Mouse (Mus musculus) CH12.LX (cell line): ENCODE data around the gene Gsdma3. TPM values are rescaled to one million over a fixed set of nuclear protein-coding genes. Genes with fewer than 3 reads are reported as not detected.

Experiments used
- DNase-seq: peaks from one replicate; pipeline ENCODE4 v3.0.0-alpha.2; 2013; ENCODE audit errors: extremely low read depth
- H3K27ac ChIP-seq: 2 replicates; pipeline ENCODE4 v1.5.1; 2012; ENCODE audit warnings: low read depth, mild to moderate bottlenecking, control low read depth, moderate library complexity; ENCODE audit not compliant: insufficient read depth
- H3K27me3 ChIP-seq: replicated peaks from 2 replicates; pipeline ENCODE3; 2012; ENCODE audit warnings: inconsistent platforms
- H3K36me3 ChIP-seq, 2 experiments: replicated peaks in 1 of 2; 2 replicates each; pipeline versions ENCODE3 to v1.6.1; 2012; ENCODE audit warnings: inconsistent platforms in 1 of 2, low read length in 1 of 2, mild to moderate bottlenecking in 1 of 2, mixed read lengths in 1 of 2, moderate library complexity in 1 of 2; ENCODE audit not compliant: control insufficient read depth in 1 of 2, insufficient read depth in 1 of 2
- H3K4me1 ChIP-seq, 2 experiments: 2 replicates each; pipeline ENCODE4 v1.6.1; 2012; ENCODE audit warnings: inconsistent platforms in 1 of 2, moderate library complexity in 1 of 2; ENCODE audit not compliant: insufficient read depth in 2 of 2, control insufficient read depth in 1 of 2
- H3K4me2 ChIP-seq: 2 replicates; pipeline ENCODE4 v1.6.1; 2012; ENCODE audit warnings: low read depth, mild to moderate bottlenecking, control low read depth; ENCODE audit not compliant: poor library complexity, insufficient read depth, severe bottlenecking
- H3K4me3 ChIP-seq, 3 experiments: fragments of 150-350 bp in 1 of 3; sonication (generic) in 1 of 3; replicated peaks in 1 of 3; 2 replicates each; pipeline versions ENCODE3 to v1.5.1; 2011 to 2012; ENCODE audit warnings: low read depth in 2 of 3, low read length in 2 of 3, mild to moderate bottlenecking in 2 of 3, moderate library complexity in 2 of 3, control low read depth in 1 of 3, improper control_type of control experiment in 1 of 3, inconsistent platforms in 1 of 3, mixed read lengths in 1 of 3; ENCODE audit not compliant: poor library complexity in 1 of 3
- H3K79me2 ChIP-seq: replicated peaks from 2 replicates; pipeline ENCODE4 v1.6.1; 2012; ENCODE audit warnings: mild to moderate bottlenecking, moderate library complexity; ENCODE audit not compliant: control insufficient read depth, poor library complexity, insufficient read depth, severe bottlenecking; ENCODE audit errors: extremely low read depth
- H3K9ac ChIP-seq: 2 replicates; pipeline ENCODE4 v1.6.1; 2012; ENCODE audit warnings: low read depth, mild to moderate bottlenecking, control low read depth, moderate library complexity; ENCODE audit not compliant: insufficient read depth
- H3K9me3 ChIP-seq: replicated peaks from 2 replicates; pipeline ENCODE3; 2012; ENCODE audit warnings: low read length, inconsistent platforms, mixed read lengths
- BHLHE40 ChIP-seq: IDR thresholded peaks from 2 replicates; pipeline ENCODE4 v1.6.1; 2011; ENCODE audit warnings: mild to moderate bottlenecking, low read depth, low read length, improper control_type of control experiment
- E2F4 ChIP-seq: IDR thresholded peaks from 2 replicates; pipeline ENCODE4 v1.6.1; 2011; ENCODE audit warnings: low read depth, low read length, improper control_type of control experiment; ENCODE audit not compliant: insufficient replicate concordance
- ELF1 ChIP-seq: IDR thresholded peaks from 2 replicates; pipeline ENCODE4 v1.6.1; 2014; ENCODE audit warnings: low read depth, mild to moderate bottlenecking, inconsistent platforms, low read length, improper control_type of control experiment
- GABPA ChIP-seq: IDR thresholded peaks from 2 replicates; pipeline ENCODE4 v1.6.1; 2012; ENCODE audit warnings: low read depth, low read length, improper control_type of control experiment, inconsistent platforms; ENCODE audit not compliant: insufficient replicate concordance
- JUN ChIP-seq: IDR thresholded peaks from 2 replicates; pipeline ENCODE4 v1.6.1; 2011; ENCODE audit warnings: low read depth, mild to moderate bottlenecking, low read length, improper control_type of control experiment, moderate library complexity; ENCODE audit not compliant: insufficient read depth
- KAT2A ChIP-seq: IDR thresholded peaks from 2 replicates; pipeline ENCODE4 v1.6.1; 2012; ENCODE audit warnings: low read length, improper control_type of control experiment, inconsistent platforms; ENCODE audit not compliant: insufficient replicate concordance
- MAZ ChIP-seq: IDR thresholded peaks from 2 replicates; pipeline ENCODE4 v1.6.1; 2012; ENCODE audit warnings: low read depth, mild to moderate bottlenecking, inconsistent platforms, low read length, improper control_type of control experiment, moderate library complexity
- MXI1 ChIP-seq: IDR thresholded peaks from 2 replicates; pipeline ENCODE4 v1.6.1; 2011; ENCODE audit warnings: mild to moderate bottlenecking, low read depth, low read length, improper control_type of control experiment
- MYC ChIP-seq: IDR thresholded peaks from 2 replicates; pipeline ENCODE4 v1.6.1; 2011; ENCODE audit warnings: low read depth, mild to moderate bottlenecking, improper control_type of control experiment, low read length
- NELFE ChIP-seq: IDR thresholded peaks from 2 replicates; pipeline ENCODE4 v1.6.1; 2011; ENCODE audit warnings: low read depth, low read length, improper control_type of control experiment
- NRF1 ChIP-seq: IDR thresholded peaks from 2 replicates; pipeline ENCODE4 v1.6.1; 2014; ENCODE audit warnings: low read depth, mild to moderate bottlenecking, inconsistent platforms, low read length, improper control_type of control experiment, moderate library complexity
- POLR2A ChIP-seq: IDR thresholded peaks from 2 replicates; pipeline ENCODE4 v1.6.1; 2011; ENCODE audit warnings: low read depth, mild to moderate bottlenecking, improper control_type of control experiment, low read length
- SIN3A ChIP-seq: IDR thresholded peaks from 2 replicates; pipeline ENCODE4 v1.6.1; 2012; ENCODE audit warnings: low read length, improper control_type of control experiment, inconsistent platforms
- TBP ChIP-seq: conservative IDR thresholded peaks from 2 replicates; pipeline ENCODE4 v1.6.1; 2011; ENCODE audit warnings: low read depth, low read length, improper control_type of control experiment
- UBTF ChIP-seq: IDR thresholded peaks from 2 replicates; pipeline ENCODE4 v1.6.1; 2012; ENCODE audit warnings: low read depth, mild to moderate bottlenecking, inconsistent platforms, low read length, improper control_type of control experiment, moderate library complexity
- USF2 ChIP-seq: conservative IDR thresholded peaks from 2 replicates; pipeline ENCODE4 v1.6.1; 2011; ENCODE audit warnings: low read depth, low read length, improper control_type of control experiment
- ZC3H11A ChIP-seq: IDR thresholded peaks from 2 replicates; pipeline ENCODE4 v1.6.1; 2012; ENCODE audit warnings: low read depth, mild to moderate bottlenecking, inconsistent platforms, low read length, improper control_type of control experiment
- ZKSCAN1 ChIP-seq: IDR thresholded peaks from 2 replicates; pipeline ENCODE4 v1.6.1; 2012; ENCODE audit warnings: low read depth, inconsistent platforms, low read length, improper control_type of control experiment, borderline replicate concordance
- ZMIZ1 ChIP-seq: IDR thresholded peaks from 2 replicates; pipeline ENCODE4 v1.6.1; 2012; ENCODE audit warnings: low read depth, mild to moderate bottlenecking, inconsistent platforms, low read length, improper control_type of control experiment
- dilution Hi-C: fragments of 300-500 bp; cut with MboI; formaldehyde crosslinking; loops from 2 replicates; pipeline ENCODE4 v1.14.3; 2020; ENCODE audit warnings: low sequenced_read_pairs; ENCODE audit not compliant: extremely low pct_unique_long_range_greater_than_20kb, extremely low pct_ligation_motif_present
- in situ Hi-C: fragments of 300-500 bp; cut with MboI; formaldehyde crosslinking; loops from 3 replicates; pipeline ENCODE4 v1.14.3; 2019; ENCODE audit warnings: low sequenced_read_pairs, low pct_ligation_motif_present, low pct_unique_long_range_greater_than_20kb, mixed read lengths
- polyA plus RNA-seq: library from polyadenylated mRNA; unstranded; fragments of >175 nt; gene quantifications from 2 replicates; pipeline ENCODE4 v1.2.1, GENCODE M21; 2012; ENCODE audit warnings: low read depth; ENCODE audit not compliant: insufficient read length
- total RNA-seq, 2 experiments: library from RNA; depleted of rRNA; stranded (reverse); fragments of 300-350 nt in 1 of 2; fragments of >200 nt in 1 of 2; gene quantifications; 2 replicates each; pipeline ENCODE4 v1.2.3; 2012 to 2014

The Gsdma3 gene
- total and polyA plus RNA-seq, 3 experiments: not detected

DNA sequence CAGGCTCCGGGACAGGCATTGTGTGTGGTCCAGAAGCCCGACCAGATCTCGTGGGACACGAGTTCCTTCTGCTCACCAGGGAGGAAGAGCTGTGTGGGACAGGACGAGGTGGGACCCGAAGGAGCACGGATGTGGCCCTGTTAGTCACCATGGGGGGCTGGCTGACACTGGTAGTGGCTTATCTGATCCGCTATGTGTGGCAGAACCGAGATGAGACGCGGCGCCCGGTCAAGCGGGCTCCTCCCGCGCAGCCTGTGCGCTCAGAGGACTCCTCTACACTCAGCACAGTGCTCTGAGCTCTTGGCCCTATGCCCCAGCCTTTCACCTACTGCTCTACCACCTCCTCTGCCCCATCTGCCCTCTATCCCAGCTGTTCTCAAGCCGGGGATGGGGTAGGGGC lies 26.9 kb upstream of the Gsdma3 start:
- no peaks in the 10 kb centered on the region for H3K79me2 ChIP-seq
- in situ Hi-C loops (no loop called here), dilution Hi-C loops (no loop called here)
- no peak for DNase-seq
- peaks cover 50% of the 10 kb centered on the region for H3K27me3 ChIP-seq
- no peak overlapping the region for H3K4me2 ChIP-seq
- H3K27ac ChIP-seq: no peak overlapping the region
- no peak for TF ChIP-seq ZC3H11A
- no peak for TF ChIP-seq MAZ
- no peak for TF ChIP-seq USF2
- TF ChIP-seq KAT2A: no peak
- TF ChIP-seq TBP: no peak
- no peak for TF ChIP-seq GABPA
- TF ChIP-seq E2F4: no peak
- H3K4me3 ChIP-seq: no peak overlapping the region
- no peak overlapping the region for H3K9ac ChIP-seq
- H3K9me3 ChIP-seq: no peaks in the 10 kb centered on the region
- H3K36me3 ChIP-seq: no peaks in the 10 kb centered on the region
- H3K4me1 ChIP-seq: peaks cover 14 to 32% of the 10 kb centered on the region in 2 experiments

DNA sequence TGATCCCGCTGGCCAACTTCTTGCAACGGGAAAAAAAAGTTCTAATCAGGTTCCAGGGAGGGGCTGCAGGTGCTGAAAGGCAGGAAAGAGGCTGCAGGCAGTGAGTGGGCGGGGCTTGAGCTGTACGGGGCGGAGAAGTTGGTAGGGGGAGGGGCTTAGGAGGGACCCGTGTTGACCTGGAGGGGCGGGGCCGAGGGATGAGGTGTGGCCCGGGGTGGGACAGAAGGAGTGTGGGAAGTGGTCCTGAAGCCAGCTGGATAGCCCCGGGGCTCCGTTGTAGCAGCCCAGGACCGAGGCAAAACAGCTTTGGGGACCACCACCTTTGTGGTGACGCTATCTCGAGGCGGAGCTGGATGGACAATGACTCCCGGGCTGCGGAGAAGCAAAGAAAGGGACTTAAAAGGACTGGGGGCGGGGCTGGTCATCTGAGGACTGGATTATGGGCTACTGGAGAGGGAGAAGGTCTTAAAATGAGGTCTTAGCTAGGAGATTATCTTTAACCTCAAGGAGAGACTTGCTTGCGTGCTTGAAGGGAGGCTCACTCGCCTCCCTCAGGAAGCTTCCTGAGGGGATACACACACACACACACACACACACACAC lies 24.0 kb upstream of the Gsdma3 start:
- Histone ChIP-seq H3K9ac (no peak overlapping the region), H3K36me3 (no peaks in the 10 kb centered on the region), H3K79me2 (no peaks in the 10 kb centered on the region), H3K4me2 (peak overlapping the region; percentile 3; the same call in 1 of the 2 replicates), H3K4me1 (peaks cover 2 to 20% of the 10 kb centered on the region in 2 experiments), H3K27me3 (peaks cover 61% of the 10 kb centered on the region), H3K9me3 (no peaks in the 10 kb centered on the region), H3K4me3 (no peak overlapping the region)
- in situ Hi-C loops: loop anchor here (10.0 kb wide), 1 partner anchor 73 kb away; no protein-coding TSS in a partner anchor
- TF ChIP-seq SIN3A: no peak
- TF ChIP-seq ZMIZ1: no peak
- no peak for TF ChIP-seq BHLHE40
- TF ChIP-seq ZKSCAN1: no peak
- TF ChIP-seq POLR2A: no peak
- no peak for TF ChIP-seq NRF1
- no peak for TF ChIP-seq NELFE
- no peak for TF ChIP-seq MXI1
- TF ChIP-seq MYC: no peak
- no peak for TF ChIP-seq JUN
- TF ChIP-seq UBTF: no peak
- no peak for TF ChIP-seq USF2
- TF ChIP-seq ELF1: no peak
- no peak for TF ChIP-seq KAT2A
- no peak for TF ChIP-seq ZC3H11A
- TF ChIP-seq, all 38 proteins: peak for 0
- dilution Hi-C loops: no loop called here
- no peak overlapping the region for H3K27ac ChIP-seq
- DNase-seq: peak; percentile 43
